In the genomic region with DNA sequence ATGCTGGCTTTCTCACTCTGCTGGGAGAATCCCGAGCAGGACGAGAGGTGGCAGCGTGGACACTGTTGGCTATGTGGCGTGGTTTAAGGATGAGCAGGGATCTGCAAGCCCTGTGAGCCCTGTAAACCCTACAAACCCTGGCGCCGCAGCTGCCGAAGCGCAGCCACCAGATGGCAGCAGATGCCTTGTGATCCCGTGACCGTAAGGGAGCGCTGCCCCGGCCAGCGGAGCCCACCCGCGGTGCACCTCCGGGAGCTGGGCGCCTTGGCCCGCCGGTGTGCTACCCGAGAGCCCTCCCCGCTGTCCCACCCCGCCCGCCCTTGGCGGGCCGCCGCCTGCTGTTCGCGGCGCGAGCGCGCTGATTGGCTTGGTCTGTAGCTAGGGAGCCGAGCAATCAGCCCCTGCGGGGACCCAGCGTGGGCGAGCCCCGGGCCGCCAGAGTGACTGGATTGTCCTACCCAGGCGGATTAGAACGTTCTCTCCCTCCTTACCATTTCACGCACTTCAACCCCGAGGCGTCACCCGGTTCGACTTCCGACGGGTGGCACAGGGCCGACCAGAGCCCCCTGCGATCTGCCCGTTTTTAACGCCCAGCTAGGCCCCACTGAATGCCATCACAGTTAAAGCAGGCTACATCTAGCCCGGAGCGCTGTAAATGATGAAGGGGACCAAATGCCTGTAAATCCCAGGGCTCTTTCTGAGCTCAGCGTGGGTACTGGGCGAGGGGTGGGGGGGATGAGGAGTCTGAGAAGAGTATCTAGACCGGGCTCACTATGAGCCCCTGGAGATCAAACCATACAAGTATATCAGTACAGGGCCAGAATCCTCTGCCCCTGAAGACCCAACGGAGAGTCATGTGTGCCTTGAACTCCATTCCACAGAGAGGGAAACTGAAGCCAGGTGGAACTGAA, we compare ENCODE assay signal across 8 mouse cellular contexts. TPM values are rescaled to one million over a fixed set of nuclear protein-coding genes. Genes with fewer than 3 reads are reported as not detected.
DNase-seq lines count a peak whose midpoint lies in the region; ATAC-seq and TF ChIP-seq lines count a peak whose summit lies in the region.

No protein-coding gene starts in this region.

- TF ChIP-seq CTCF in Patski (IDR thresholded peaks at IDR 0.05): peak; percentile 100

- peaks cover 2% of the 10 kb centered on the region; the same call in 1 of the 2 replicates for H3K4me1 ChIP-seq in hindbrain, embryonic 12.5 days

- peak overlapping the region; percentile 88 for H3K4me2 ChIP-seq in hindbrain, embryonic 12.5 days (replicated peaks)

- no peaks in the 10 kb centered on the region for H3K9me3 ChIP-seq in hindbrain, embryonic 12.5 days (replicated peaks)

- CTCF ChIA-PET in Patski (lab: Charles Lee): interaction anchor here (0.7 to 2.0 kb wide), 12 partner anchors 9 to 140 kb away, joined by 3 to 11 read pairs (median 4); no protein-coding TSS in a partner anchor

- H3K9ac ChIP-seq in hindbrain, embryonic 12.5 days: peak overlapping the region; percentile 74

- peak overlapping the region; percentile 57 for H3K4me3 ChIP-seq in hindbrain, embryonic 12.5 days

- H3K27ac ChIP-seq in hindbrain, embryonic 12.5 days: peak overlapping the region; percentile 48; the same call in 1 of the 2 replicates

- H3K27me3 ChIP-seq in Patski: peaks cover 6% of the 10 kb centered on the region
- no peaks in the 10 kb centered on the region for H3K27me3 ChIP-seq in hindbrain, embryonic 12.5 days

- peak; percentile 62 for DNase-seq in Patski (ENCODE audit: low read depth, low spot score)
- DNase-seq in cerebellum, postnatal 10 days: peak; percentile 94 to 95
- peak; percentile 69 to 86 for DNase-seq in frontal cortex, postnatal 10 days (ENCODE audit: low spot score in 2 of 2)
- DNase-seq in layer of hippocampus, postnatal 14 days (ENCODE audit: low spot score in 2 of 2): peak; percentile 90 to 91
- peak; percentile 91 for DNase-seq in lung, postnatal 10 days
- peak; percentile 89 for DNase-seq in ovary, postnatal 36 days (ENCODE audit: low spot score)
- peak; percentile 89 for DNase-seq in thymus, postnatal 25 days

- H3K36me3 ChIP-seq in hindbrain, embryonic 12.5 days: no peaks in the 10 kb centered on the region

- WGBS in hindbrain, embryonic 12.5 days: 2% methylated on average over 55 of the region's 57 CpGs

- ATAC-seq in Patski: peak; percentile 96
- peak; percentile 88 for ATAC-seq in hindbrain, embryonic 12.5 days (ENCODE audit: low FRiP score)

- in situ Hi-C loops in Patski (cut with MboI; ENCODE audit: low pct_unique_long_range_greater_than_20kb): loop anchor here (10.0 kb wide), 1 partner anchor 697 kb away; no protein-coding TSS in a partner anchor

- POLR2A ChIA-PET in Patski (lab: Charles Lee): interaction anchor here (0.7 kb wide), 1 partner anchor 42 kb away, joined by 4 read pairs; no protein-coding TSS in a partner anchor

RNA-seq across cellular contexts. Expression of a gene that starts 38.0 kb away (rescaled TPM):
- polyA plus RNA-seq in Patski (2021): 46.6 TPM
- polyA plus RNA-seq in hindbrain, embryonic 12.5 days (2016; fragmentation: Nextera tagmentation; extraction: Ambion mirVana): 43.6 and 46.8 TPM in 2 replicates
- 10 to 100 TPM; 45.4 to 48.4 TPM for total RNA-seq in layer of hippocampus, postnatal 14 days (2021)

RNA-seq across cellular contexts. Expression of a gene that starts 46.0 kb away (rescaled TPM):
- polyA plus RNA-seq in Patski (2021): 17.9 TPM
- 36.1 and 36.7 TPM in 2 replicates for polyA plus RNA-seq in hindbrain, embryonic 12.5 days (2016; fragmentation: Nextera tagmentation; extraction: Ambion mirVana)
- 10 to 100 TPM; 10.4 to 10.8 TPM for total RNA-seq in layer of hippocampus, postnatal 14 days (2021)

Comparison
In these comparisons a context has a peak if more than half of its experiments do, and no peak if none do; other contexts are left out.
1. Peak in every context shown above with its lines: DNase-seq, ATAC-seq, H3K4me3 ChIP-seq and H3K27ac ChIP-seq.